Mouse (Mus musculus) stomach, postnatal 0 days (tissue): ENCODE data around the gene Gm9970.

Source experiments
- CTCF ChIP-seq: IDR thresholded peaks from 2 replicates; pipeline ENCODE4 v1.5.1; 2016; ENCODE audit warnings: antibody characterized with exemption, low read depth, mild to moderate bottlenecking, moderate library complexity
- EP300 ChIP-seq: optimal IDR thresholded peaks from 2 replicates; pipeline ENCODE3; 2016; ENCODE audit warnings: antibody characterized with exemption

- TF ChIP-seq CTCF (no peak), EP300 (no peak)
These were observed 37.2 kb downstream of the Gm9970 start for GRCm38 (mm10) chr5:31203866-31204265.
